Mouse (Mus musculus) spleen, adult 18-20 months (tissue): Measurements from ENCODE around the gene Csf2.

Experiments used
- DNase-seq, 2 experiments: peaks; one replicate each; pipeline ENCODE4 v3.0.0; 2022; ENCODE audit warnings: mixed read lengths in 2 of 2

The Csf2 gene

GRCm38 (mm10) chr11:54227478-54227877 is 22.0 kb downstream of the Csf2 start:
- DNase-seq, result no peak

- DNase-seq, result no peak
Observed at GRCm38 (mm10) chr11:54224475-54224986, 24.9 kb downstream of the Csf2 start.

GRCm38 (mm10) chr11:54223637-54224474 is 25.6 kb downstream of the Csf2 start:
- DNase-seq, result no peak

- DNase-seq, result no peak
Observed at GRCm38 (mm10) chr11:54219903-54220740, 29.3 kb downstream of the Csf2 start.

- no peak for DNase-seq
Observed at GRCm38 (mm10) chr11:54219191-54219590, 30.3 kb downstream of the Csf2 start.

- DNase-seq, result no peak
Observed at GRCm38 (mm10) chr11:54217384-54217783, 32.1 kb downstream of the Csf2 start.

GRCm38 (mm10) chr11:54216091-54216490 is 33.4 kb downstream of the Csf2 start:
- DNase-seq, result no peak

- peak in 1 of 2 experiments; percentile 37 for DNase-seq
Observed at GRCm38 (mm10) chr11:54214499-54215443, 34.7 kb downstream of the Csf2 start.

- no peak for DNase-seq
Observed at GRCm38 (mm10) chr11:54213631-54214030, 35.8 kb downstream of the Csf2 start.

- no peak for DNase-seq
Observed at GRCm38 (mm10) chr11:54206993-54207392, 42.5 kb downstream of the Csf2 start.

- DNase-seq, result no peak
Observed at GRCm38 (mm10) chr11:54205366-54205765, 44.1 kb downstream of the Csf2 start.

- no peak for DNase-seq
Observed at GRCm38 (mm10) chr11:54204781-54205180, 44.7 kb downstream of the Csf2 start.

GRCm38 (mm10) chr11:54203162-54203561 is 46.3 kb downstream of the Csf2 start:
- DNase-seq, result no peak

GRCm38 (mm10) chr11:54201881-54202685 is 47.4 kb downstream of the Csf2 start:
- no peak for DNase-seq

GRCm38 (mm10) chr11:54201287-54201773 is 48.1 kb downstream of the Csf2 start:
- no peak for DNase-seq
